Mouse (Mus musculus) R1 (cell line): Measurements from ENCODE around the gene Arl3.

Source experiments
- DNase-seq: peaks from one replicate; pipeline ENCODE4 v3.0.0-alpha.2; 2018; ENCODE audit warnings: low read depth, low spot score

Gene Arl3

GRCm38 (mm10) chr19:46572951-46573937, at the start of gene Arl3, which contains the start of gene Sfxn2:
Gene Arl3, minus strand, starts transcription at chr19:46573198.
Gene Sfxn2, plus strand, starts transcription at chr19:46573365.
- peak; percentile 97 for DNase-seq

- no peak for DNase-seq
Observed at GRCm38 (mm10) chr19:46622659-46623193, 49.7 kb upstream of the Arl3 start.

GRCm38 (mm10) chr19:46621236-46622183, 48.5 kb upstream of the Arl3 start:
- no peak for DNase-seq

GRCm38 (mm10) chr19:46620016-46620808, 47.2 kb upstream of the Arl3 start:
- no peak for DNase-seq

- DNase-seq = no peak
Observed at GRCm38 (mm10) chr19:46619518-46619917, 46.5 kb upstream of the Arl3 start.

- DNase-seq = peak; percentile 34
Observed at GRCm38 (mm10) chr19:46619001-46619400, 46.0 kb upstream of the Arl3 start.

- DNase-seq = no peak
Observed at GRCm38 (mm10) chr19:46618322-46618721, 45.3 kb upstream of the Arl3 start.

GRCm38 (mm10) chr19:46617361-46617760, 44.4 kb upstream of the Arl3 start:
- DNase-seq = no peak

GRCm38 (mm10) chr19:46616378-46616777, 43.4 kb upstream of the Arl3 start:
- DNase-seq = peak; percentile 41

- no peak for DNase-seq
Observed at GRCm38 (mm10) chr19:46608158-46608557, 35.2 kb upstream of the Arl3 start.

GRCm38 (mm10) chr19:46607424-46607823, 34.4 kb upstream of the Arl3 start:
- peak; percentile 81 for DNase-seq

GRCm38 (mm10) chr19:46606718-46607117, 33.7 kb upstream of the Arl3 start:
- no peak for DNase-seq

- no peak for DNase-seq
Observed at GRCm38 (mm10) chr19:46602406-46602805, 29.4 kb upstream of the Arl3 start.

GRCm38 (mm10) chr19:46601491-46601890, 28.5 kb upstream of the Arl3 start:
- no peak for DNase-seq

- no peak for DNase-seq
Observed at GRCm38 (mm10) chr19:46600371-46600770, 27.4 kb upstream of the Arl3 start.

- DNase-seq = peak; percentile 28
Observed at GRCm38 (mm10) chr19:46599375-46600256, 26.6 kb upstream of the Arl3 start.

GRCm38 (mm10) chr19:46598720-46599252, 25.8 kb upstream of the Arl3 start, which contains the start of gene Wbp1l:
Gene Wbp1l, plus strand, starts transcription at chr19:46599084.
- DNase-seq = peak; percentile 100

GRCm38 (mm10) chr19:46598187-46598586, 25.2 kb upstream of the Arl3 start:
- DNase-seq = no peak

- peak; percentile 47 for DNase-seq
Observed at GRCm38 (mm10) chr19:46592751-46593439, 19.9 kb upstream of the Arl3 start.
